Mouse (Mus musculus): ENCODE results near the gene Ccdc171.
A peak's percentile ranks its signal among the peaks of the same experiment; 100 is the strongest.

The Ccdc171 gene

GRCm38 (mm10) chr4:83797976-83798375 lies 272.6 kb downstream of the Ccdc171 start:
- no peak for DNase-seq (ENCODE audit: low spot score)

GRCm38 (mm10) chr4:83798674-83799430 lies 273.5 kb downstream of the Ccdc171 start:
- no peak for DNase-seq (ENCODE audit: low spot score)

- no peak for DNase-seq (ENCODE audit: low spot score)
These were observed 275.1 kb downstream of the Ccdc171 start for GRCm38 (mm10) chr4:83800402-83800801.

GRCm38 (mm10) chr4:83816925-83817324 lies 291.6 kb downstream of the Ccdc171 start:
- no peak for DNase-seq (ENCODE audit: low spot score)

- no peak for DNase-seq (ENCODE audit: low spot score)
These were observed 304.5 kb downstream of the Ccdc171 start for GRCm38 (mm10) chr4:83829718-83830459.

GRCm38 (mm10) chr4:83830891-83831880 lies 305.8 kb downstream of the Ccdc171 start:
- DNase-seq (ENCODE audit: low spot score), result peak; percentile 74

- DNase-seq (ENCODE audit: low spot score), result no peak
These were observed 313.7 kb downstream of the Ccdc171 start for GRCm38 (mm10) chr4:83839077-83839476.

- no peak for DNase-seq (ENCODE audit: low spot score)
These were observed 321.0 kb downstream of the Ccdc171 start for GRCm38 (mm10) chr4:83846304-83846703.

GRCm38 (mm10) chr4:83853885-83854284 lies 328.5 kb downstream of the Ccdc171 start:
- DNase-seq (ENCODE audit: low spot score), result no peak

GRCm38 (mm10) chr4:83861706-83862105 lies 336.4 kb downstream of the Ccdc171 start:
- DNase-seq (ENCODE audit: low spot score), result no peak

GRCm38 (mm10) chr4:83862295-83862694 lies 336.9 kb downstream of the Ccdc171 start:
- no peak for DNase-seq (ENCODE audit: low spot score)

GRCm38 (mm10) chr4:83876600-83876999 lies 351.3 kb downstream of the Ccdc171 start:
- DNase-seq (ENCODE audit: low spot score), result no peak

GRCm38 (mm10) chr4:83878236-83878635 lies 352.9 kb downstream of the Ccdc171 start:
- no peak for DNase-seq (ENCODE audit: low spot score)

- no peak for DNase-seq (ENCODE audit: low spot score)
These were observed 363.2 kb downstream of the Ccdc171 start for GRCm38 (mm10) chr4:83888459-83889054.

- DNase-seq (ENCODE audit: low spot score), result no peak
These were observed 376.8 kb downstream of the Ccdc171 start for GRCm38 (mm10) chr4:83902081-83902645.
